Mouse (Mus musculus) urinary bladder, postnatal 14 days (tissue): Measurements from ENCODE around the gene Shc3.

ENCODE experiments used
- DNase-seq: peaks from one replicate; pipeline ENCODE4 v3.0.0; 2021; ENCODE audit warnings: low spot score

The Shc3 gene

GRCm38 (mm10) chr13:51417796-51418195 lies 151.4 kb downstream of the Shc3 start:
- no peak for DNase-seq

GRCm38 (mm10) chr13:51416727-51417126 lies 152.5 kb downstream of the Shc3 start:
- no peak for DNase-seq

GRCm38 (mm10) chr13:51413461-51413860 lies 155.8 kb downstream of the Shc3 start:
- DNase-seq: no peak

- no peak for DNase-seq
Observed at GRCm38 (mm10) chr13:51411696-51412430, 157.4 kb downstream of the Shc3 start.

DNA sequence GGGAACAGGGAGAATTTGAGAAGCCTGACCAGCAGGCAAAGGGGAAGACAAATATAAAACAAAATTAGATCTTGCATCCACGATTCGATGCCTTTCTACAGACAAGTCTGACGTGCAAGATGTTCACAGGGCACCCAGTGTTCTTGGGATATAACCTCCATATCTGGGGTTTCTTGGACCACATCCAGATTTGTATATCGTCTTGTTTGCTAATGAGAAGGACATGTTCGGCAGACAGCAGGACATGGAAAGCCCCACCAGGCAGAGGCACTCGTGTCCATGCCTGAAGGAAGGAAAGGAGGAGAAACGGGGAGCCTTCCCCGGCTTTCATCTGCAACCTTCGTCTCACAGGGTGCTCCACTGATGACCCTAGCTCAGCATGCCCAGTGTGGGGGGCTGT lies 158.0 kb downstream of the Shc3 start:
- DNase-seq: no peak

GRCm38 (mm10) chr13:51409936-51410481 lies 159.2 kb downstream of the Shc3 start:
- DNase-seq: no peak

- peak; percentile 33 for DNase-seq
Observed at GRCm38 (mm10) chr13:51408519-51409001, 160.7 kb downstream of the Shc3 start, which contains the start of gene S1pr3. Gene S1pr3, plus strand, starts transcription at chr13:51408639.

GRCm38 (mm10) chr13:51407541-51408217 lies 161.5 kb downstream of the Shc3 start:
- no peak for DNase-seq

DNA sequence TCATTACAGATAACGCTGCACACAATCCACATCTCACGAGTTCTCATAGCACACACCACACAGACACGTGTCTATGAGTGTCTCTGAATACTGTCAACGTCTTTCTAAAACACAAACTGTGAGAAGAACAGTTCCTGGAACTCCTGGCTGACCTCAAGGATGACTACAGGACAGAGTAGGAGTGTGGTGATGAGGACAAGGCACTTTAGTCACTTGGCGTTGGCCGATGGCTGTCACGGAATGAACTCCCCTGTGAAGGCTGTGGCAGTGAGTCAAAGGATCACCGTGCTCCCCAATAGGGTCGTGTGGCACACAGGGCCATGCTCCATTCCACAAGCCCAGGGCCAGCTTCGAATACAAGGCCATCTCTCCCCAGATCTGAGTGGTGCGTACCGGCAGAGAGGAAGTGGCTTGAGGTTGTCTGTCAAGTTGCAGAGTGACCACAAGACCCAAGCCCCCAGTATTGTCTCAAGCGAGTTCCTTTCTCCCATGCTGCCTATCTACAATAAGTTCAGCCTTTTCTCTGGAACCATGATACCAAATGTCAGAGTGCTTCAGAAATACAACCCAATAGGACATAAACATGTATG lies 163.4 kb downstream of the Shc3 start:
- no peak for DNase-seq

DNA sequence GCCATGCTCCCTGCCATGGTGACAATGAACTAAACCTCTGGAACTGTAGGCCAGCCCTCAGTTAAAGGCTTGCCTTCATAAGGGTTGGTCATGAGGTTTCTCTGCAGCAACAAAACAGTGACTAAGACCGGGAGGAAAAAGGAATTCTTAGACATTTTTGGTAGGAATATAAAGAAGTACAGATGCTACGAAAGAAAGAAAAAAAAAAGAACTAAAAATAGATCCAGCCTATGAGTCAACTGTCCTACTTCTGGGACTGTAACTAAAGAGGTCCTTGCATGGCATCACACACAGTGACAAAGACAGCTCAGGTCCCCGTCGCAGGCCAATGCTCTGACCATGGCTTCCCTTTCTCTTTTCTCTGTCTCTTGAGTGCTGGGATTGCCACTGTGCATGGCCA lies 164.7 kb downstream of the Shc3 start:
- no peak for DNase-seq

GRCm38 (mm10) chr13:51400736-51401501 lies 168.3 kb downstream of the Shc3 start:
- DNase-seq: no peak

GRCm38 (mm10) chr13:51400186-51400719 lies 169.0 kb downstream of the Shc3 start:
- DNase-seq: peak; percentile 29

GRCm38 (mm10) chr13:51399562-51399961 lies 169.7 kb downstream of the Shc3 start:
- no peak for DNase-seq

DNA sequence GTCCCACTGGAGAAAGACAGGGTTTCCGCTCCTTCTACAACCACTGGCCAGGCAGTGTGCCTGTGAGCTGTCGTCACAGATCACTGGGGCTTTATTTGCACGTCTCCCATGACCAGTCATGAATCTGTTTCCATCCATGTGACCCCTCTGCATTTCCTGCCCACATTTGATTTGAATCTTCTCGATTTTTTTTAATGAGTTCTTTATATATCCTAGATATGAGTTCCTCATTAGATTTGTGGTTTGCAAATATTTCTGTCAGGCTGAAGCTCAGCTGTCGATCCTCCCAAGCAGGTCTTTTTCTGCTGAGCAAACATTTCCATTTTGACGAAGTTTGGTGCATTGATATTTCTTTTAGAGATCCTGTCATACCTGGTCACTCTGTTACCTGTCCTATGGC lies 171.4 kb downstream of the Shc3 start:
- DNase-seq: no peak

- DNase-seq: no peak
Observed at GRCm38 (mm10) chr13:51392256-51392655, 177.0 kb downstream of the Shc3 start.

- no peak for DNase-seq
Observed at GRCm38 (mm10) chr13:51391359-51391916, 177.8 kb downstream of the Shc3 start.

GRCm38 (mm10) chr13:51390398-51390797 lies 178.8 kb downstream of the Shc3 start:
- DNase-seq: no peak

- no peak for DNase-seq
Observed at GRCm38 (mm10) chr13:51387908-51388307, 181.3 kb downstream of the Shc3 start.

DNA sequence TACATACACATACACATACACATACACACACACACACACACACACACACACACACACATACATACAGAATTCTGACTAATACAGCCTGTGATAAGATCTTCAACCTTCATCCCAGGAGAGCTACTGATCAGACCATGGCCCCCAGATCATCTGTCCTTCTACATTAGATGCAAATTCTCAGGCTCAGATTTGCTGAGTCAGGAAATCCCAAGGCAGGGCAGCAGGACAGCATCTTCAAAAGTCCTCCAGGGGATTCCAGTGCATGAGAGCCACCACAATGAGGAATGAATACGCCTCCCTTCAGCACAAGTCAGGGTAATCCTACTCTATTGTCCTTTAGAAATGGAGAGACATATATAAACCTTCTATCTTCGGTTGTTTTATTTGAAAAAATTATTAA lies 184.3 kb downstream of the Shc3 start:
- no peak for DNase-seq

GRCm38 (mm10) chr13:51381498-51381897 lies 187.7 kb downstream of the Shc3 start:
- DNase-seq: no peak
